Mouse (Mus musculus) spleen, postnatal 14 days (tissue): ENCODE measurements around the gene Sars.
A peak's percentile ranks its signal among the peaks of the same experiment; 100 is the strongest.

Experiments
- DNase-seq, 2 experiments: peaks; one replicate each; pipeline ENCODE4 v3.0.0; 2021 to 2022; ENCODE audit warnings: low spot score in 2 of 2

Sars gene

GRCm38 (mm10) chr3:108444698-108445365 lies at the start of gene Sars:
TSS of gene Sars (minus strand) at chr3:108445209.
- DNase-seq, result peak; percentile 87

- DNase-seq, result no peak
These were observed 45.0 kb upstream of the Sars start for GRCm38 (mm10) chr3:108489968-108490367.

- DNase-seq, result no peak
These were observed 39.7 kb upstream of the Sars start for GRCm38 (mm10) chr3:108484749-108485148.

- DNase-seq, result no peak
These were observed 33.8 kb upstream of the Sars start for GRCm38 (mm10) chr3:108478800-108479199.

- DNase-seq, result no peak
These were observed 32.0 kb upstream of the Sars start for GRCm38 (mm10) chr3:108476761-108477619.

GRCm38 (mm10) chr3:108475496-108475895 lies 30.5 kb upstream of the Sars start:
- no peak for DNase-seq

GRCm38 (mm10) chr3:108474969-108475368 lies 30.0 kb upstream of the Sars start:
- DNase-seq, result no peak

- no peak for DNase-seq
These were observed 22.8 kb upstream of the Sars start for GRCm38 (mm10) chr3:108467760-108468159.

- peak; percentile 30 to 59 for DNase-seq
These were observed 21.4 kb upstream of the Sars start for GRCm38 (mm10) chr3:108466425-108466824.

GRCm38 (mm10) chr3:108458866-108459265 lies 13.9 kb upstream of the Sars start:
- DNase-seq, result peak; percentile 13 to 34

GRCm38 (mm10) chr3:108458380-108458779 lies 13.4 kb upstream of the Sars start:
- no peak for DNase-seq

GRCm38 (mm10) chr3:108454172-108454571 lies 9.2 kb upstream of the Sars start:
- no peak for DNase-seq

- DNase-seq, result no peak
These were observed 7.0 kb upstream of the Sars start for GRCm38 (mm10) chr3:108451969-108452368.

- DNase-seq, result no peak
These were observed 327 bp upstream of the Sars start for GRCm38 (mm10) chr3:108445366-108445705.

GRCm38 (mm10) chr3:108444029-108444428 lies 980 bp downstream of the Sars start:
- DNase-seq, result peak; percentile 32 to 40

- DNase-seq, result no peak
These were observed 8.7 kb downstream of the Sars start for GRCm38 (mm10) chr3:108436380-108436714.

- no peak for DNase-seq
These were observed 9.2 kb downstream of the Sars start for GRCm38 (mm10) chr3:108435701-108436379.

GRCm38 (mm10) chr3:108433881-108434495 lies 11.0 kb downstream of the Sars start:
- no peak for DNase-seq

- no peak for DNase-seq
These were observed 11.7 kb downstream of the Sars start for GRCm38 (mm10) chr3:108433188-108433880.

GRCm38 (mm10) chr3:108432542-108433187 lies 12.3 kb downstream of the Sars start:
- DNase-seq, result no peak

- DNase-seq, result no peak
These were observed 19.4 kb downstream of the Sars start for GRCm38 (mm10) chr3:108425624-108426018.
